Mouse (Mus musculus) E14TG2a.4 (cell line): ENCODE measurements around the gene Ppard.

ENCODE experiments used
- CTCF ChIP-seq: conservative IDR thresholded peaks from 2 replicates; pipeline ENCODE4 v1.5.1; 2014; ENCODE audit warnings: low read length
- NANOG ChIP-seq: IDR thresholded peaks from 2 replicates; pipeline ENCODE4 v1.6.1; 2014; ENCODE audit warnings: borderline replicate concordance, low read length, mixed read lengths
- POU5F1 ChIP-seq: IDR thresholded peaks from 2 replicates; pipeline ENCODE4 v1.6.1; 2014; ENCODE audit warnings: low read length, borderline replicate concordance

DNA sequence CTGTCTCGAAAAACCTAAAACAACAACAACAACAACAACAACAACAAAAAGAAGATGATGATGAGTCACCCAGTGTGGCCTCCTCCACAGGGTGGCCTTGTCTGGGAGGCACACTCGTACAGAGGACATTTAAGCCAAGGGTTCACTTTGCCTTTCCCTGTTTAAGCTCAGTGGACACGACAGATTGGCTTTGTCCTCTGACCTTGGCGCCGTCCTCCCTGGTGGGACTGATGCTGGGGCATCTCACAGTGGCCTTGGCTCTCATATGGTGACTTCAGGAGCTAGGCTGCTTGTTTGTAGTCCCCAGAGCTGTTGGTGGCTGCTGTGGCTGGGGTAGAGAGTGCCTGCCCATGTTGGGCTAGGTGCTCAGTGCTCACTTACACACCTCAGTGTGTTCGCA, 11.7 kb downstream of the Ppard start:
- TF ChIP-seq CTCF (no peak), POU5F1 (no peak), NANOG (no peak)
